Mouse (Mus musculus): ENCODE results near the gene Shank2. TPM values are rescaled to one million over a fixed set of nuclear protein-coding genes. Genes with fewer than 3 reads are reported as not detected.

Shank2 gene
- total RNA-seq, 4 experiments from 2014 or later = 15.1 to 28.5 (median 23.6) TPM

Small RNA genes within 50 kb of the gene (microRNA-seq; reads per million reads assigned to microRNA genes)
- gene Mir3105 = 28.5 to 47.1 reads per million in 2 experiments

Other genes starting within 250 kb of the Shank2 start
- 10 to 100 TPM; 39.0 to 58.1 (median 45.3) TPM for gene Osbpl5, start 244.9 kb upstream of the Shank2 start, total RNA-seq (2022)
- gene Mrgprg, start 234.9 kb upstream of the Shank2 start, total RNA-seq (2022) = 1 to 10 TPM in 2 of 4 experiments, under 1 TPM in 2; 0.28 to 2.1 (median 0.78) TPM
- gene Mrgpre, start 217.4 kb upstream of the Shank2 start, total RNA-seq (2022) = 1 to 10 TPM; 2.7 to 5.1 (median 3.9) TPM
- 10 to 100 TPM in 3 of 4 experiments, 1 to 10 TPM in 1; 9.2 to 17.5 (median 14.6) TPM for gene Nadsyn1, start 179.1 kb upstream of the Shank2 start, total RNA-seq (2022)
- gene Dhcr7, start 178.8 kb upstream of the Shank2 start, total RNA-seq (2022) = 1,000 to 10,000 TPM in 1 of 4 experiments, 100 to 1,000 TPM in 3; 583 to 1,249 (median 833) TPM
- gene Gm498, start 135.1 kb upstream of the Shank2 start, total RNA-seq (2022) = not detected

Data from adrenal gland, adult 8-10 months (tissue).